Mouse (Mus musculus): ENCODE measurements around the gene Dpp6. TPM values are rescaled to one million over a fixed set of nuclear protein-coding genes. Genes with fewer than 3 reads are reported as not detected.

The Dpp6 gene
- polyA plus RNA-seq, 1 experiment from 2014 or later, result 0.51 TPM

- WGBS, result 65% methylated on average over 1 of the region's 1 CpGs
- H3K4me3 ChIP-seq, result no peak overlapping the region
- no peak overlapping the region for H3K27ac ChIP-seq
- H3K36me3 ChIP-seq, result no peaks in the 10 kb centered on the region
- no peaks in the 10 kb centered on the region for H3K27me3 ChIP-seq (ENCODE audit: low read depth, poor library complexity, severe bottlenecking)
- no peaks in the 10 kb centered on the region for H3K9me3 ChIP-seq (replicated peaks)
- H3K4me1 ChIP-seq, result no peaks in the 10 kb centered on the region
- peak; percentile 19 for DNase-seq (ENCODE audit: low spot score)
Observed at GRCm38 (mm10) chr5:27623876-27624275, 806.9 kb downstream of the Dpp6 start.

GRCm38 (mm10) chr5:27632151-27632550 lies 815.1 kb downstream of the Dpp6 start:
- DNase-seq (ENCODE audit: low spot score), result no peak

GRCm38 (mm10) chr5:27635941-27636340 lies 818.9 kb downstream of the Dpp6 start:
- Histone ChIP-seq H3K36me3 (no peaks in the 10 kb centered on the region), H3K9me3 (replicated peaks) (no peaks in the 10 kb centered on the region), H3K27ac (no peak overlapping the region), H3K4me3 (no peak overlapping the region), H3K27me3 (ENCODE audit: low read depth, poor library complexity, severe bottlenecking) (no peaks in the 10 kb centered on the region), H3K4me1 (no peaks in the 10 kb centered on the region)
- DNase-seq (ENCODE audit: low spot score), result no peak
- 83% methylated on average over 2 of the region's 2 CpGs for WGBS

More at GRCm38 (mm10) chr5:27632151-27632550, 815.1 kb downstream of the Dpp6 start:
- no peaks in the 10 kb centered on the region for H3K27me3 ChIP-seq (ENCODE audit: low read depth, poor library complexity, severe bottlenecking)
- WGBS, result 79% methylated on average over 2 of the region's 2 CpGs
- no peaks in the 10 kb centered on the region for H3K4me1 ChIP-seq
- no peak overlapping the region for H3K27ac ChIP-seq
- H3K9me3 ChIP-seq (replicated peaks), result no peaks in the 10 kb centered on the region
- no peaks in the 10 kb centered on the region for H3K36me3 ChIP-seq
- H3K4me3 ChIP-seq, result no peak overlapping the region

GRCm38 (mm10) chr5:27641876-27642275 lies 824.9 kb downstream of the Dpp6 start:
- DNase-seq (ENCODE audit: low spot score), result no peak
- WGBS, result 75% methylated on average over 1 of the region's 1 CpGs
- Histone ChIP-seq H3K4me1 (no peaks in the 10 kb centered on the region), H3K27ac (no peak overlapping the region), H3K4me3 (no peak overlapping the region), H3K27me3 (ENCODE audit: low read depth, poor library complexity, severe bottlenecking) (no peaks in the 10 kb centered on the region), H3K36me3 (no peaks in the 10 kb centered on the region), H3K9me3 (replicated peaks) (no peaks in the 10 kb centered on the region)

- H3K4me3 ChIP-seq, result no peak overlapping the region
- H3K36me3 ChIP-seq, result no peaks in the 10 kb centered on the region
- DNase-seq (ENCODE audit: low spot score), result peak; percentile 76
- no peaks in the 10 kb centered on the region for H3K27me3 ChIP-seq (ENCODE audit: low read depth, poor library complexity, severe bottlenecking)
- H3K4me1 ChIP-seq, result no peaks in the 10 kb centered on the region
- H3K9me3 ChIP-seq (replicated peaks), result no peaks in the 10 kb centered on the region
- no peak overlapping the region for H3K27ac ChIP-seq
- WGBS, result 58% methylated on average over 8 of the region's 8 CpGs
Observed at GRCm38 (mm10) chr5:27651879-27652814, 835.1 kb downstream of the Dpp6 start.

GRCm38 (mm10) chr5:27656101-27656500 lies 839.1 kb downstream of the Dpp6 start:
- Histone ChIP-seq H3K27me3 (ENCODE audit: low read depth, poor library complexity, severe bottlenecking) (no peaks in the 10 kb centered on the region), H3K36me3 (no peaks in the 10 kb centered on the region), H3K9me3 (replicated peaks) (no peaks in the 10 kb centered on the region), H3K4me1 (peaks cover 10% of the 10 kb centered on the region; the same call in 1 of the 2 replicates), H3K27ac (no peak overlapping the region), H3K4me3 (no peak overlapping the region)
- 81% methylated on average over 6 of the region's 6 CpGs for WGBS
- DNase-seq (ENCODE audit: low spot score), result no peak

- no peaks in the 10 kb centered on the region for H3K9me3 ChIP-seq (replicated peaks)
- H3K4me3 ChIP-seq, result no peak overlapping the region
- DNase-seq (ENCODE audit: low spot score), result no peak
- WGBS, result 65% methylated on average over 4 of the region's 4 CpGs
- no peaks in the 10 kb centered on the region for H3K36me3 ChIP-seq
- peaks cover 10% of the 10 kb centered on the region; the same call in 1 of the 2 replicates for H3K4me1 ChIP-seq
- H3K27ac ChIP-seq, result no peak overlapping the region
- H3K27me3 ChIP-seq (ENCODE audit: low read depth, poor library complexity, severe bottlenecking), result no peaks in the 10 kb centered on the region
Observed at GRCm38 (mm10) chr5:27657672-27658071, 840.7 kb downstream of the Dpp6 start.

GRCm38 (mm10) chr5:27658165-27658564 lies 841.2 kb downstream of the Dpp6 start:
- no peak for DNase-seq (ENCODE audit: low spot score)
- Histone ChIP-seq H3K36me3 (no peaks in the 10 kb centered on the region), H3K27me3 (ENCODE audit: low read depth, poor library complexity, severe bottlenecking) (no peaks in the 10 kb centered on the region), H3K4me1 (peaks cover 10% of the 10 kb centered on the region; the same call in 1 of the 2 replicates), H3K9me3 (replicated peaks) (no peaks in the 10 kb centered on the region), H3K27ac (no peak overlapping the region), H3K4me3 (no peak overlapping the region)
- 75% methylated on average over 5 of the region's 5 CpGs for WGBS

GRCm38 (mm10) chr5:27658569-27658968 lies 841.6 kb downstream of the Dpp6 start:
- H3K9me3 ChIP-seq (replicated peaks), result no peaks in the 10 kb centered on the region
- H3K4me1 ChIP-seq, result peaks cover 10% of the 10 kb centered on the region; the same call in 1 of the 2 replicates
- no peak for DNase-seq (ENCODE audit: low spot score)
- H3K36me3 ChIP-seq, result no peaks in the 10 kb centered on the region
- no peak overlapping the region for H3K4me3 ChIP-seq
- no peak overlapping the region for H3K27ac ChIP-seq
- no peaks in the 10 kb centered on the region for H3K27me3 ChIP-seq (ENCODE audit: low read depth, poor library complexity, severe bottlenecking)

GRCm38 (mm10) chr5:27659019-27659418 lies 842.0 kb downstream of the Dpp6 start:
- Histone ChIP-seq H3K4me3 (no peak overlapping the region), H3K9me3 (replicated peaks) (no peaks in the 10 kb centered on the region), H3K27me3 (ENCODE audit: low read depth, poor library complexity, severe bottlenecking) (no peaks in the 10 kb centered on the region), H3K36me3 (no peaks in the 10 kb centered on the region), H3K4me1 (peaks cover 10% of the 10 kb centered on the region; the same call in 1 of the 2 replicates), H3K27ac (no peak overlapping the region)
- DNase-seq (ENCODE audit: low spot score), result no peak
- WGBS, result 91% methylated on average over 2 of the region's 2 CpGs

- Histone ChIP-seq H3K27me3 (ENCODE audit: low read depth, poor library complexity, severe bottlenecking) (no peaks in the 10 kb centered on the region), H3K4me1 (peaks cover 10% of the 10 kb centered on the region; the same call in 1 of the 2 replicates), H3K36me3 (no peaks in the 10 kb centered on the region), H3K9me3 (replicated peaks) (no peaks in the 10 kb centered on the region), H3K27ac (no peak overlapping the region), H3K4me3 (no peak overlapping the region)
- no peak for DNase-seq (ENCODE audit: low spot score)
- WGBS, result 96% methylated on average over 6 of the region's 6 CpGs
Observed at GRCm38 (mm10) chr5:27659781-27660180, 842.8 kb downstream of the Dpp6 start.

- Histone ChIP-seq H3K36me3 (no peaks in the 10 kb centered on the region), H3K4me1 (no peaks in the 10 kb centered on the region), H3K4me3 (no peak overlapping the region), H3K27ac (no peak overlapping the region), H3K27me3 (ENCODE audit: low read depth, poor library complexity, severe bottlenecking) (no peaks in the 10 kb centered on the region), H3K9me3 (replicated peaks) (no peaks in the 10 kb centered on the region)
- 83% methylated on average over 4 of the region's 4 CpGs for WGBS
- no peak for DNase-seq (ENCODE audit: low spot score)
Observed at GRCm38 (mm10) chr5:27664111-27664510, 847.1 kb downstream of the Dpp6 start.

GRCm38 (mm10) chr5:27671487-27671886 lies 854.5 kb downstream of the Dpp6 start:
- WGBS, result 75% methylated on average over 2 of the region's 2 CpGs
- no peak for DNase-seq (ENCODE audit: low spot score)

More at GRCm38 (mm10) chr5:27671487-27671886, 854.5 kb downstream of the Dpp6 start:
- H3K27ac ChIP-seq, result no peak overlapping the region
- H3K9me3 ChIP-seq (replicated peaks), result no peaks in the 10 kb centered on the region
- no peaks in the 10 kb centered on the region for H3K4me1 ChIP-seq
- H3K36me3 ChIP-seq, result no peaks in the 10 kb centered on the region
- H3K4me3 ChIP-seq, result no peak overlapping the region
- no peaks in the 10 kb centered on the region for H3K27me3 ChIP-seq (ENCODE audit: low read depth, poor library complexity, severe bottlenecking)

All from limb, embryonic 10.5 days (tissue).